Mouse (Mus musculus) lung, embryonic 15.5 days (tissue): ENCODE results near the gene Rundc3a. TPM values are rescaled to one million over a fixed set of nuclear protein-coding genes. Genes with fewer than 3 reads are reported as not detected.

Experiments used
- microRNA-seq: library from miRNA; unstranded; fragments of <30 nt; microRNA quantifications from one replicate; pipeline ENCODE4, GENCODE M21; 2016
- polyA plus RNA-seq: library from polyadenylated mRNA; unstranded; fragments of >200 nt; fragmentation: Nextera tagmentation; extraction: Ambion mirVana; gene quantifications from 2 replicates; pipeline ENCODE4 v1.2.1, GENCODE M21; 2015

Gene Rundc3a
- polyA plus RNA-seq, 1 experiment from 2014 or later = 2.0 TPM

Small RNAs within 50 kb of the gene (microRNA-seq; reads per million reads assigned to microRNA genes)
- not detected for gene Mir6930

Other genes starting within 250 kb of the Rundc3a start
- 0.46 and 0.67 TPM in 2 replicates for gene Nags, start 247.9 kb upstream of the Rundc3a start, polyA plus RNA-seq
- gene Tmem101, start 237.0 kb upstream of the Rundc3a start, polyA plus RNA-seq = 31.9 and 36.5 TPM in 2 replicates
- gene Lsm12, start 208.1 kb upstream of the Rundc3a start, polyA plus RNA-seq = 112 and 136 TPM in 2 replicates
- 31.5 and 33.3 TPM in 2 replicates for gene G6pc3, start 203.8 kb upstream of the Rundc3a start, polyA plus RNA-seq
- gene Hdac5, start 163.2 kb upstream of the Rundc3a start, polyA plus RNA-seq = 71.3 and 76.7 TPM in 2 replicates
- 19.9 and 20.4 TPM in 2 replicates for gene BC030867, start 144.5 kb upstream of the Rundc3a start, polyA plus RNA-seq
- gene Asb16, start 124.7 kb upstream of the Rundc3a start, polyA plus RNA-seq = 0.09 and 0.10 TPM in 2 replicates
- gene Tmub2, start 108.5 kb upstream of the Rundc3a start, polyA plus RNA-seq = 48.7 and 51.4 TPM in 2 replicates
- 13.3 and 13.6 TPM in 2 replicates for gene Atxn7l3, start 96.8 kb upstream of the Rundc3a start, polyA plus RNA-seq
- gene Ubtf, start 73.7 kb upstream of the Rundc3a start, polyA plus RNA-seq = 83.5 and 86.1 TPM in 2 replicates
- 10.1 and 14.0 TPM in 2 replicates for gene Slc4a1, start 27.2 kb upstream of the Rundc3a start, polyA plus RNA-seq
- 240 and 247 TPM in 2 replicates for gene Slc25a39, start 14.5 kb downstream of the Rundc3a start, polyA plus RNA-seq
- gene Grn, start 36.9 kb downstream of the Rundc3a start, polyA plus RNA-seq = 168 and 174 TPM in 2 replicates
- gene Fam171a2, start 54.3 kb downstream of the Rundc3a start, polyA plus RNA-seq = 4.7 and 6.9 TPM in 2 replicates
- gene Itga2b, start 76.7 kb downstream of the Rundc3a start, polyA plus RNA-seq = 8.9 and 9.3 TPM in 2 replicates
- 44.6 and 49.7 TPM in 2 replicates for gene Gpatch8, start 163.0 kb downstream of the Rundc3a start, polyA plus RNA-seq
- 16.1 and 20.3 TPM in 2 replicates for gene Gm11627, start 186.1 kb downstream of the Rundc3a start, polyA plus RNA-seq
- gene Fzd2, start 211.0 kb downstream of the Rundc3a start, polyA plus RNA-seq = 35.9 and 38.1 TPM in 2 replicates